Mouse (Mus musculus) neural tube, embryonic 12.5 days (tissue): ENCODE data around the gene AW551984. TPM values are rescaled to one million over a fixed set of nuclear protein-coding genes. Genes with fewer than 3 reads are reported as not detected.
A peak's percentile ranks its signal among the peaks of the same experiment; 100 is the strongest.

Experiments used
- ATAC-seq: fragments of 200-750 bp; cut with Nextera tagmentation; 2 replicates; pipeline ENCODE4 v1.8.0; 2017; ENCODE audit warnings: low read depth, mild to moderate bottlenecking, moderate TSS enrichment, moderate library complexity; ENCODE audit not compliant: low FRiP score
- H3K27ac ChIP-seq: fragments of 300-500 bp; sonication (generic); 2 replicates; pipeline ENCODE4 v1.5.1; 2016
- H3K27me3 ChIP-seq: fragments of 300-500 bp; sonication (generic); replicated peaks from 2 replicates; pipeline ENCODE4 v1.6.1; 2016; ENCODE audit warnings: mild to moderate bottlenecking
- H3K36me3 ChIP-seq: fragments of 300-500 bp; sonication (generic); 2 replicates; pipeline ENCODE4 v1.6.1; 2016; ENCODE audit warnings: mild to moderate bottlenecking
- H3K4me1 ChIP-seq: fragments of 300-500 bp; sonication (generic); 2 replicates; pipeline ENCODE4 v1.6.1; 2016
- H3K4me2 ChIP-seq: fragments of 300-500 bp; sonication (generic); replicated peaks from 2 replicates; pipeline ENCODE4 v1.6.1; 2016; ENCODE audit warnings: mild to moderate bottlenecking
- H3K4me3 ChIP-seq: fragments of 300-500 bp; sonication (generic); 2 replicates; pipeline ENCODE4 v1.5.1; 2016
- H3K9ac ChIP-seq: fragments of 300-500 bp; sonication (generic); 2 replicates; pipeline ENCODE4 v1.6.1; 2016; ENCODE audit warnings: mild to moderate bottlenecking
- H3K9me3 ChIP-seq: fragments of 300-500 bp; sonication (generic); 2 replicates; pipeline ENCODE4 v1.6.1; 2016; ENCODE audit warnings: mild to moderate bottlenecking
- WGBS: fragments of 180-500 bp; shearing (Covaris S2); methylation state at CpG from one replicate; pipeline ENCODE4 v1.1.7; 2016; 5-methylcytosine and 5-hydroxymethylcytosine counted together
- polyA plus RNA-seq: library from polyadenylated mRNA; unstranded; fragments of >200 nt; fragmentation: Nextera tagmentation; extraction: Ambion mirVana; gene quantifications from 2 replicates; pipeline ENCODE4 v1.2.1, GENCODE M21; 2016

Gene AW551984
- polyA plus RNA-seq, 1 experiment from 2014 or later = 26.1 TPM

GRCm38 (mm10) chr9:39602536-39603332 lies 1.5 kb downstream of the AW551984 start:
- WGBS = under 1% methylated on average over 19 of the region's 19 CpGs
- peak overlapping the region; percentile 72 for H3K4me2 ChIP-seq
- peaks cover 11% of the 10 kb centered on the region; the same call in 1 of the 2 replicates for H3K4me1 ChIP-seq
- no peaks in the 10 kb centered on the region for H3K27me3 ChIP-seq
- ATAC-seq = peak; percentile 85
- peak overlapping the region; percentile 33; the same call in 1 of the 2 replicates for H3K9ac ChIP-seq
- no peaks in the 10 kb centered on the region for H3K36me3 ChIP-seq
- no peak overlapping the region for H3K27ac ChIP-seq
- H3K4me3 ChIP-seq = peak overlapping the region; percentile 30
- H3K9me3 ChIP-seq = no peaks in the 10 kb centered on the region

- H3K27ac ChIP-seq = no peak overlapping the region
- no peak overlapping the region for H3K9ac ChIP-seq
- H3K9me3 ChIP-seq = no peaks in the 10 kb centered on the region
- H3K27me3 ChIP-seq = no peaks in the 10 kb centered on the region
- no peaks in the 10 kb centered on the region for H3K36me3 ChIP-seq
- no peak overlapping the region for H3K4me3 ChIP-seq
- H3K4me2 ChIP-seq = no peak overlapping the region
- 92% methylated on average over 5 of the region's 5 CpGs for WGBS
- no peak for ATAC-seq
- no peaks in the 10 kb centered on the region for H3K4me1 ChIP-seq
Measured at GRCm38 (mm10) chr9:39577050-39577449, 27.2 kb downstream of the AW551984 start.

GRCm38 (mm10) chr9:39575469-39575868 lies 28.7 kb downstream of the AW551984 start, which contains the start of gene Olfr959:
TSS of gene Olfr959 (minus strand) at chr9:39575569.
- H3K36me3 ChIP-seq = no peaks in the 10 kb centered on the region
- H3K27me3 ChIP-seq = no peaks in the 10 kb centered on the region
- no peaks in the 10 kb centered on the region for H3K4me1 ChIP-seq
- no peak within 1 kb of the TSS for H3K4me3 ChIP-seq
- no peak within 1 kb of the TSS for H3K4me2 ChIP-seq
- no peak within 1 kb of the TSS for H3K9ac ChIP-seq
- no peaks in the 10 kb centered on the region for H3K9me3 ChIP-seq
- no peak within 1 kb of the TSS for H3K27ac ChIP-seq
- ATAC-seq = no peak
- 85% methylated on average over 3 of the region's 3 CpGs for WGBS

- no peak overlapping the region for H3K4me3 ChIP-seq
- no peaks in the 10 kb centered on the region for H3K36me3 ChIP-seq
- H3K9ac ChIP-seq = no peak overlapping the region
- no peaks in the 10 kb centered on the region for H3K9me3 ChIP-seq
- H3K4me2 ChIP-seq = no peak overlapping the region
- no peaks in the 10 kb centered on the region for H3K4me1 ChIP-seq
- no peaks in the 10 kb centered on the region for H3K27me3 ChIP-seq
- ATAC-seq = peak; percentile 36; the same call in 1 of the 2 replicates
- no peak overlapping the region for H3K27ac ChIP-seq
Measured at GRCm38 (mm10) chr9:39558349-39558647, 45.9 kb downstream of the AW551984 start.

- peak; percentile 90 for ATAC-seq
- Histone ChIP-seq H3K4me2 (no peak overlapping the region), H3K9ac (peak overlapping the region; percentile 10; the same call in 1 of the 2 replicates), H3K9me3 (no peaks in the 10 kb centered on the region), H3K36me3 (no peaks in the 10 kb centered on the region), H3K4me3 (no peak overlapping the region), H3K27ac (no peak overlapping the region), H3K27me3 (no peaks in the 10 kb centered on the region), H3K4me1 (no peaks in the 10 kb centered on the region)
- WGBS = 43% methylated on average over 3 of the region's 3 CpGs
Measured at GRCm38 (mm10) chr9:39557529-39558348, 46.5 kb downstream of the AW551984 start.

- 69% methylated on average over 2 of the region's 2 CpGs for WGBS
- ATAC-seq = no peak
- no peaks in the 10 kb centered on the region for H3K27me3 ChIP-seq
- no peaks in the 10 kb centered on the region for H3K9me3 ChIP-seq
- no peak within 1 kb of the TSS for H3K4me3 ChIP-seq
- H3K4me2 ChIP-seq = no peak within 1 kb of the TSS
- H3K36me3 ChIP-seq = no peaks in the 10 kb centered on the region
- H3K9ac ChIP-seq = no peak within 1 kb of the TSS
- no peak within 1 kb of the TSS for H3K27ac ChIP-seq
- H3K4me1 ChIP-seq = no peaks in the 10 kb centered on the region
Measured at GRCm38 (mm10) chr9:39553946-39554345, 50.3 kb downstream of the AW551984 start, which contains the start of gene Olfr958. TSS of gene Olfr958 (minus strand) at chr9:39554054.

- Histone ChIP-seq H3K9me3 (no peaks in the 10 kb centered on the region), H3K36me3 (no peaks in the 10 kb centered on the region), H3K27ac (no peak overlapping the region), H3K4me1 (no peaks in the 10 kb centered on the region), H3K27me3 (no peaks in the 10 kb centered on the region), H3K9ac (no peak overlapping the region), H3K4me3 (no peak overlapping the region), H3K4me2 (no peak overlapping the region)
- no peak for ATAC-seq
- WGBS = 86% methylated on average over 5 of the region's 5 CpGs
Measured at GRCm38 (mm10) chr9:39550806-39551205, 53.4 kb downstream of the AW551984 start.

Other genes with a start within 250 kb of the AW551984 start
- not detected in 2 replicates for gene Olfr951, start 217.0 kb downstream of the AW551984 start, polyA plus RNA-seq
- gene Olfr952, start 177.3 kb downstream of the AW551984 start, polyA plus RNA-seq = not detected in 2 replicates
- not detected in 2 replicates for gene Olfr954, start 147.7 kb downstream of the AW551984 start, polyA plus RNA-seq
- gene Olfr955, start 132.5 kb downstream of the AW551984 start, polyA plus RNA-seq = not detected in 2 replicates
- not detected in 2 replicates for gene Olfr44, start 110.4 kb downstream of the AW551984 start, polyA plus RNA-seq
- gene Olfr957, start 88.6 kb downstream of the AW551984 start, polyA plus RNA-seq = not detected in 2 replicates
- gene Olfr958, start 50.3 kb downstream of the AW551984 start, polyA plus RNA-seq = not detected in 2 replicates
- not detected in 2 replicates for gene Olfr959, start 28.8 kb downstream of the AW551984 start, polyA plus RNA-seq
- gene Olfr148, start 6.3 kb upstream of the AW551984 start, polyA plus RNA-seq = not detected in 2 replicates
- gene Olfr960, start 17.0 kb upstream of the AW551984 start, polyA plus RNA-seq = not detected in 2 replicates
- gene Olfr961, start 40.7 kb upstream of the AW551984 start, polyA plus RNA-seq = not detected in 2 replicates
- gene Olfr963, start 62.8 kb upstream of the AW551984 start, polyA plus RNA-seq = not detected in 2 replicates
- gene Olfr149, start 102.7 kb upstream of the AW551984 start, polyA plus RNA-seq = not detected in 2 replicates
- gene Olfr965, start 107.0 kb upstream of the AW551984 start, polyA plus RNA-seq = not detected in 2 replicates
- not detected in 2 replicates for gene Olfr150, start 126.6 kb upstream of the AW551984 start, polyA plus RNA-seq
- gene Olfr967, start 141.8 kb upstream of the AW551984 start, polyA plus RNA-seq = not detected in 2 replicates
- gene Olfr968, start 178.8 kb upstream of the AW551984 start, polyA plus RNA-seq = not detected in 2 replicates
- gene Olfr969, start 186.5 kb upstream of the AW551984 start, polyA plus RNA-seq = not detected in 2 replicates
- gene Olfr970, start 204.5 kb upstream of the AW551984 start, polyA plus RNA-seq = not detected in 2 replicates
- not detected in 2 replicates for gene Olfr971, start 232.5 kb upstream of the AW551984 start, polyA plus RNA-seq